Mouse (Mus musculus): ENCODE data around the gene L3mbtl4.
"Not testable (repeated sequence)": the region's sequence is repeated elsewhere in the genome, so short reads cannot be mapped to it uniquely, and the experiment has no call there.

The L3mbtl4 gene

DNA sequence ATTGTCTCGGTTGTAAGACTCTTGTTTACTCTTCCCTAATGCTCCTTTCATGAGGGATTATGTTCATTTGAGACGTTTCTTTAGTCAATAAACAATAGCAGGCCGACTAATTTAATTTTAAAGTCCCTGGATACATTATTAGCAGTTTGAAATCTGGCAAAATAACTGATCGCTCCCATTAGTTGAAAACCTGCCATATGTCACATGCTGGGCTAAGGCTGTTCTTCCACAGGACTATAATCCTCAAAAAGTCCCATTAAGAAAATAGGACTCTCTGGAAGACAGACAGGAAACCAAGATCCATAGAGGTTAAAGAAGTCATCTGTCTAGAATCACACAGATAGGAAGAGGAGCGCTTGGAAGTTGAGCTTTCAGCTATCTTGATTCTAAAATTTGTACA lies 114.9 kb downstream of the L3mbtl4 start:
- no peak for DNase-seq (ENCODE audit: low read depth, low spot score)

DNA sequence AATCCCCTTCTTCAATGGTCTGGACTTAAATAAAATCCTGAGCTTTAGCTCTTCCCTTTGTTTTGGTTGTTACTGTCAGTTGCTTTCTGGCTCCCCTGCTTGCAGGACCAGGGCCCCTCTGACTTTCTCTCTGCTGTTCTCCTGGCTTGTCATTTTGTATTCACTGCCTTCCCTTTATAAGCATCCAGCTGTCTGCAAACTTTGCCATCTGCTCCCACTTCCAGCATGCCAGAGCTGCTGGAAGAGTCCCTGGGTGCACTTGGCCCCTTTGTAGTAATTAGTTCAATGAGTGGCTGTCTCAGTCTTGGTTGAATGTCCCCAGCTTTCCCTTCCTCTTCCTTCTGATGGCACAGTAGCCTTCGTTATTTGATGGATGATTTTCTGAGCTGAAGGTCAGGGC lies 132.4 kb downstream of the L3mbtl4 start:
- no peak for DNase-seq (ENCODE audit: low read depth, low spot score)

DNA sequence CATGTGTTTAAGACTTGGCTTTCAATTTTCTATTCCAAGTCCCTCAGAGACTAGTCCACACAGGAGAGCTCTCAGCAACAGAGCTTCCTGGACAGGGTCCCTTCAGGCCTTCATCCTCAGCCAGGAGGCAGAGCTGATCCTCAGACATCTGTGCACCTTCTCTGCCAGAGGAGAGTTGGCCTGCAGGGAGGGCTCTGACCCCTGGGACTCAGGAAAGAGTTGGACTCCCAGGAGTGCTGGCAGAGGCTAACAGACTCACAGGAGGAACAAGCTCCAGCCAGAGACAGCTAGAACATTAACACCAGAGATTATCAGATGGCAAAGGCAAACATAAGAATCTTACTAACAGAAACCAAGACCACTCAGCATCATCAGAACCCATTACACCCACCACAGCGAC lies 133.5 kb downstream of the L3mbtl4 start:
- DNase-seq (ENCODE audit: low read depth, low spot score), result not testable (repeated sequence)

DNA sequence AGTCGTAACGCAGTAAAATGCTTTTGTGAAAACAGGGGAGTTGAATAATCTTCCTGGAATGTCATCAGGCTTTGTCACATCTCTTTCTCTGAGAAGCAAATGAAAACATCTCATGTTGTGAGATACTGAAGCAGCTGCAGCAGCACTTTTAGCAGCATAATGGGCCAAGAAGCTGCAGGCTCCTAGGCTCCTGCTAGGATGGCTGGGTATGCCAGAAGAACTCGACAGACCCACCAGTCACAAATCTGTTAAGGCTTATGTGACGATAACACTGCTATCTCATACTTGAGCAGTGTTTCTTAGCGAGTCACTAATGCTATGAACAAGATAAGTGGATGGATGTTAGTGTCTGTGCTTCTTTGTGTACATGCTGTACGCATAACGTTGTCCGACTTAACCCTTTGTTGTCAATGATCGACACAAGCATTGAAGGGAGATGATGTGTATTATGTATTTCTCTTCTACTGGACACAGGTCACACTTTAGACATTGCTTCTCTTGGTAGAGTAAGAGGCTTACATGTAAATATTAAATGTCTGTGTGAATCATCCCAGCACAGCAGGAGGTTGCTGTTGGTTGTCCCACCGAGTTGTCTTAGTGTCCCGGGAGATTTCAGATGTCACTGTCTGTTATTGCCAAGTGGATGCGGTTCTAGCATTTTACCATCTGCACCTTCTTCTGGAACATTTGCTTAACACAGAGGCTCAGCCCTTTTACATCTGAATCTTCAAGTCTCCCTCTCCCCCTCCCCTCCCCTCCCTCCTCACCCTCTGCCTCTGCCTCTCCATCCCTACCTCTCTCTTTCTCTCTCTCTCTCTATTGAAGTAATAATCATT lies 149.3 kb downstream of the L3mbtl4 start:
- DNase-seq (ENCODE audit: low read depth, low spot score), result no peak

DNA sequence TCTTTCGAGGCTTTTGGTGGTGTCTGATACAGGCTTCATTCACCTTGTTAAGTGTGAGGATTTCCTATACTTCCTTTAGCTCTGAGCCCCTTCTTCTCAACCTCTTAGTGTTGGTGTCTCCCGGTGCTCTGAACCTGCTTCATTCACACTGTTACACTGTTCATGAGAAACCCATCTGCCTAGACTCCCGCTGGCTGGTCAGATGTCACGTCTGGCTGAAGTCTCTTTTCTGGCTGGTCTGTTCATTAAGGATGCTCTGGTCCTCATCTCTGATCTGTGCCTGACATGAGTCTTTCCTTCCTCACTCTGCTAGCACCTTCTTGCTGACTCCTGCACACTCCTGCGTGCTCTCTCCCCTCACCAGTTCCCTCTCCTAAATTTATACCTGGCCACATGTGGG lies 160.0 kb downstream of the L3mbtl4 start:
- DNase-seq (ENCODE audit: low read depth, low spot score), result no peak

DNA sequence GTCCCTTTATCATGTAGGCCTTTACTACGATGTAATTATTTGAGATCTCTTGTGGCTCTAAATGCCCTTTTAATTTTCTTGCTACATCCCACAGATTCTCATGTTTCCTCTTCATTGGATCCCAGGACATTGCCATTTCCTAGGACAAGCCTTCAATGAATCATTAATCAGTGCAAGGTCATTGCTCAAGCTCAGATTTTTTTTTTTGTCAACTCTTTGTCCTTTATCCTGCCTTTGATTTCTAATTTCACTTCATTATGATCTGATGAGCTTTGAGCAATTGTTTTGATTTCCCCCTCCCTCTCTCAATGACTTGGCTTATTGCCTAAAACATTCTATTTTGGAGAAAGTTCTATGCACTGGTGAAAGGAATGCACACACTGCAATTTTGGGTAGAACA lies 177.3 kb downstream of the L3mbtl4 start:
- DNase-seq (ENCODE audit: low read depth, low spot score), result no peak

DNA sequence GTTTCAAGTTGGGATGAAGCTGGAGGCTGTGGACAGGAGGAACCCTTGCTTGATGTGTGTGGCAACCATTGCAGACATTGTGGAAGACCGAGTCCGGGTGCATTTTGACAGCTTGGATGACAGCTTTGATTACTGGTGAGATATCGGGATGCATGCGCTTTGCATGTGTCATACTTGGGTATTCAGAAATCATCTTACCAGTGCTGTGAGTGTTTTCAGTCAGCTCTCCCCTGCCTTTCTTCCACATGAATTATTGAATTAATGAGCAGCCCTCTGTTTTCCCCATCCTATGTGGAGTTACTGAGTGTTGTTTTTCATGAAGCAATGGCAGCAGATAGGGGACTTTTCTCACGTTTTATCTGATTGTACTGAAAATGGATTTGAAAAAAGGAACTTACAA lies 187.9 kb downstream of the L3mbtl4 start:
- no peak for DNase-seq (ENCODE audit: low read depth, low spot score)

DNA sequence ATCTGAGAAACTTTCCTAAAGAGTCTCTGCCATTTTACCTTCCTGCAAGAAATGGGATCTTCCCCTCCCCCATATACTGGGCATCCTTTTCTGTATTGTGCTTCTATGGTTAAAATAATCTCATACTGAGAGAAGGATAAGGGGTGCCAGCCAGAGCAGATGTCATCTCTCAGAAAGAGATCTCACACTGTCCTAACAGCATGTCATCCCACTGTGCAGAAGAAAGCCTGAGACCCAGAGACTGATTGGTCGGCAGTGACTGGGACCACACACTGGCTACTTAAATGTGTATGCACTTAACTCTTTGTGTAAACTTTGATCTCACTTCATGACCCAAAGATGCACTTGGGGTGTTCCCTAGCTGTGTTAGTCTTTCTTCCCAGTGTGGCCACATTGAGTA lies 193.7 kb downstream of the L3mbtl4 start:
- no peak for DNase-seq (ENCODE audit: low read depth, low spot score)

DNA sequence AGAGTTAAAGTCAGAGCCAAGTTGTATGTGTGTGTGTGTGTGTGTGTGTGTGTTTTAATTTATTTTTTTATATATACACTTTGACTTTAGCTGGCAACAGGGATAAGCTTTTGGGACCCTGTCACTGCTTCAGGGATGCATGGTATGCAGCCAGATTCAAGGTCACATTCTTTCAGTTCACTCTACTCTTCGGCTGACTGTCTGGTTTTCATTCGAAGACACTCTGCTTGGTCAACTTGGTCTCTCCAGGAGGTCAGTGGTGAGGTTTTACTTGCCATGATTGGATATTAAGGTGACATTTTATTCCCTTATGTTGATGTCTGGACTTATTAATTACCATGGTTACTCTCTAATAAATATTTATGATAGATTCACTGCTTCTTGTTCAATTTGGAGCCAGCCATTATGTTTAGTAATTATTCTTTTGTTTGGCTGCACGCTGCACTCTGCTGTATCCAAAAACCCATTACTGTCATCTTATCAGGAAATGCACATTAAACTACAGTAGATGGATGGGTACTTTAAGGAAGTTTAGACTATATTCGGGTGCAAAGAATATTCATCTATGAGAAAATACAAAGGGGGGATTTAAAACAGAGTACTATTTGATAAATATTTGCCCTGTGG lies 216.6 kb downstream of the L3mbtl4 start:
- no peak for DNase-seq (ENCODE audit: low read depth, low spot score)

DNA sequence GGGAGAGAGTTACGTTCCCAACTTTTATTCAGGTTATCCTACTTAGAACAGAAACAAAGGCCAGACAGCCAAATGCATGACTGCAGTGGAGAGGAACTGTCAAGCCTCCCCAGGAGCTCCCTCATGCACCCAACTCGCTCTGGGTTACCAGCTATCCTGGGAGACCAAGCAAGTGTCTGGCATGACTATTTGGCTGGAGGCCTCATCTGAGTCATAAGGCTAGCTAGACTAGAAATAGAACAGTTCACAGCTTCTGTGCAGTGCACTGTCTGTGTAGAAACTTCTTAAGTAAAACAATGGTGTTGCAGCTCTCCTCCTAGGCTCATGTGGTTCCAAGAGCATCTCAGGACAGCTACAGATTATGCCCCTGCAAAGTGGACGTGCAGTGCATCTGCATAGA lies 218.6 kb downstream of the L3mbtl4 start:
- DNase-seq (ENCODE audit: low read depth, low spot score), result no peak

DNA sequence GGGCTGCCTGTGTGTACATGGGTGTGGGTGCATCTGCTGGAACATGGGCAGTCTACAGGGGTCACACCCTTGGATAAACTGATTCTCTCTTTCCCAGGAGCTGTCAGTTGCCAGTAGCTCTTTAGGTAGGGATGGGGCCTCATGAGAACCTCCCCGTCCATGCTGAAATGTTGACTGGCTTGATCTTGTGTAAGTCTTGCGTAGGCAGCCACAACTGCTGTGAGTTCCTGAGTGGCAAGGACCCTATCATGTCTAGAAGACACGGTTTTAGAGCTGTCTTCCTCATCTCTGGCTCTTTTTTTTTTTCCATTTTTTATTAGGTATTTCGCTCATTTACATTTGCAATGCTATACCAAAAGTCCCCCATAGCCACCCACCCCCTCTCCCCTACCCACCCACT lies 229.4 kb downstream of the L3mbtl4 start:
- not testable (repeated sequence) for DNase-seq (ENCODE audit: low read depth, low spot score)

DNA sequence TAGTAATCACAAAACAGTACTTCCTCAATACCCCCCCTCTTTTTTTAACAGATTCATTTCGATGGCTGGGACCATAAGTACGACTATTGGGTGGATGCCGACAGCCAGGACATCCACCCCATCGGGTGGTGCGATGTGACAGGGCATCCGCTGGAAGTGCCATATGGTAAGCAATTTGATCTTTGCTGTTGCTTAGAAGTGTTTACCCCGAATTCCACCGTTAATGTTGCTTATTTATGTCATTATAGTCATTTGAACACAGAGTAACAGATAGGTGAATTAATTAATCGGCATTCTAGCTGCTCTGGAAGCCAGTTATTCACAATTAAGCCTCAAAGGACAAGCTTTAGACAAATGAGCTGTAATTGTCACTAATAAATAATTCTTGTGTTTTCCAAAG lies 286.1 kb downstream of the L3mbtl4 start:
- no peak for DNase-seq (ENCODE audit: low read depth, low spot score)

DNA sequence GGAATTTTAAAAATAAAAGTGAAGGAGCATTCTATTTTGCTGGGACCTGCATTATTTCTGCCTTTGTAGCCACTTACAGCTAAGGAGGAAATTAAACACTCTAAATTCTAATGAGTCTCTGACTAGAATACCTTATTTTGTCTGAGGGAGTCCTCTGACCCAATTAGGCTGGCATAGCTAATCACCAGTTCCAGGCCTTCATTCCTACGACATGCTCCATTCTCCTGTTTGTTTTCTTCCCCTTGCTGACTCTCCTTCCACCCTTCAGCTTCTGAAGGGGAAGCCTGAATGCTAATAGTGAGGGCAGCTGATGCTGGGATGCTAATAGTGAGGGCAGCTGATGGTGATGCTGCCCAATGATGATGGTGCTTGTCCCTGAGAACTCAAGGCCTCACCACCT lies 286.7 kb downstream of the L3mbtl4 start:
- DNase-seq (ENCODE audit: low read depth, low spot score), result no peak

DNA sequence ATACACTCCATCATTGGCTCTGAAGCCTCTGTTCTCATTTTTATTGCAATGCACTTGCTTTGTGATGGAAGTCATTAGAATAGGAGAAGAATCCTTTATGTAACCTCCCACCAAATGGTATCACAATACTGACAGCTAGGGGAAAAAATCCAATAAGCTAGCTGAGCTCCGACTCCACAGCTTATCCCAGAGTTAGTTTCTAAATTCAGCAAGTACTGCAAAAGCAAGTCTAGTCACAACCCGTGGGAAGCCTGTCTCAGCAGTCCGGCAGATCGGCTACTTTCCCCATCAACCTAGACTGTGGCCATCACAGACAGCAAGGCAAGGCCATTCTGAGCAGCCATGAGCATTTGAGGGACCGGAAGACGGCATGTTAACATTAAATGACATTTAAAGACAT lies 298.2 kb downstream of the L3mbtl4 start:
- DNase-seq (ENCODE audit: low read depth, low spot score), result no peak

DNA sequence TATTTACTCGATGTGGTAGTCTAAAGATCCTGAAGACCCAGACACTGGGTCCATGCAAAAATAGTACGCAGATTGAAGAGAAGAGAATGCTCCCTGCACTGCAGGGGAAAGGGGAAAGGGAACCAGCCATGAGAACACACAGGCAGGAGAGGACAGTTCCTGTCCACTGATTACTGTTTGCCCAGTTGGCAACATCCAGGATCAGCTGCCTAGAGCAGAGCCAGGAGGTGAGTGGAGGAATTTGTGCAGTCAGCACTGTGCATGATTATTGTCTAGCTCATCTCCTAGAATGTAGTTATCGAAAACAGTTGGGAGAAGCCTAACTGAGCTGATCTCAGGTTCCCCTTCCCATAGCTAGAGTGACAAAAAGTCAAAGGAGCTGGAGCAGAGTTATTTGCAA lies 311.6 kb downstream of the L3mbtl4 start:
- DNase-seq (ENCODE audit: low read depth, low spot score), result no peak

DNA sequence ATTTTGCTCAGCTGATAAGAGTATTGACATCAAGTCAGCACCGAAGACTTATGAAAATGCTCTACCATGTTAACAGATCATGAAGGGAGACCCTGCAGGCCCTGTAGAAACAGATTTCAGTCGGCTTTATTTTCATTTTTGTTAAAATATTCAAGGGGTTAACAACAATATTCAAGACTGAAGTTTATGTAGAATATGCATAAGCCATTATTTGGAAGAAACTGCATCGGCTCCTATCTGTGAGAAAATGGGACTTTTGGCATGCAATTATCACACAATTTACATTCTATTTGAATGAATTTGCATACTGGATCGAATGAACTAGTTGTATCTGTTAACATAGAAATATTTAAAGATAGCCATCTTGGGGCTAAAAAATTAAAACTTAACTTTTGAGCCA lies 318.0 kb downstream of the L3mbtl4 start:
- no peak for DNase-seq (ENCODE audit: low read depth, low spot score)

DNA sequence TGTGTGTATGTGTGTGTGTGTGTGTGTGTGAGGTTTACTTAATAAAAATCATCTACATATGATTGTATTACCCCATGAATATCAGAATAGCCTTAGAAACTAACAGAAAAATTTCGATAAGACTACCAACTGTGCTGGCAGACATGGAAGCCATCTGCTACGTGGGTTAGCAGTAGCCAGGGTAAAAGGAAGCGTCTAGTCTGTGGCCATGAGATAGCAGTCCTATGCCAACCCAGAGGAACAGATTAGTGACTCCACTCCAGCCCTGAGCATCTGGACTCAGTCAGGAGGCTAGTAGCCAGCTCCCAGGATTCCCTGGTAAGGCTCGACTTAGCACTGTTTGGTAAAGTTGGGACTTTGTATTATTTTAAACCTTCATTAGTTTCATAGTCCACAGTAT lies 329.1 kb downstream of the L3mbtl4 start:
- no peak for DNase-seq (ENCODE audit: low read depth, low spot score)

DNA sequence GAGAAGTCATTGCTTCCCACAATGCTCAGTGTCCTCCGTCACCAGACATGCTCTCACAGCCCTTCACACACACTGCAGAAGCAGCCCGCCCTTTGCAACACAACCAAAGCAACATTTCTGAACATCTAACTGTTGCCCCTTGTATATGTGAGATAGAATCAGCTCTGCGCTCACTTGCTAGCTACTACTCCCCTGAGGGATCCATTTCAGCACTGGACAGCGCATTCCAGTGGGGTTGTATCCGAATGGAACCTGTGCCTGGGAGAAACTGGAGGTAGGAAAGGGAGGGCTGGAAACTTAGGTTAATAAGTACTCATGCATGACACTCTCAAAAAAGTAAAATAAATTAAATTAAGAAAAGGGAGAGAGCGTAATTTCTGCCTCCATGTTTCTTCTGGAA lies 334.1 kb downstream of the L3mbtl4 start:
- no peak for DNase-seq (ENCODE audit: low read depth, low spot score)

DNA sequence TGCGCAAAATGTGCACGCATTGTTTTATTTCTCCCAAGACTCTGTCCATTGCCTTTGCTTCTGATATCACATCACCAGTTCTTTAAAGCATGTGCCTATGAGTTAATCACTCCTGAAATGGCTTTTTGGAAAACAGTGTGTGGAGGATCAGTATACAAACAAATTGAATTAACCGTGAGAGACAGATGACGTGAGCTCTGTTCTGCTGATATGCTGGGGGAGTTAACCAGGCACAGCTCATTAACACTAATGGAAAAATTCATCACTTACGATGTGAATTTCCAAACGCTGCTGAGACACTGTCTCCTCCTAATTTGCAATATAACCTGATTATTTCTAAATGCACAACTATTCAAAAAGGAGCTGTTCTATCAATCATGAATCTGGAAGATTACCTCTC lies 337.6 kb downstream of the L3mbtl4 start:
- DNase-seq (ENCODE audit: low read depth, low spot score), result no peak

DNA sequence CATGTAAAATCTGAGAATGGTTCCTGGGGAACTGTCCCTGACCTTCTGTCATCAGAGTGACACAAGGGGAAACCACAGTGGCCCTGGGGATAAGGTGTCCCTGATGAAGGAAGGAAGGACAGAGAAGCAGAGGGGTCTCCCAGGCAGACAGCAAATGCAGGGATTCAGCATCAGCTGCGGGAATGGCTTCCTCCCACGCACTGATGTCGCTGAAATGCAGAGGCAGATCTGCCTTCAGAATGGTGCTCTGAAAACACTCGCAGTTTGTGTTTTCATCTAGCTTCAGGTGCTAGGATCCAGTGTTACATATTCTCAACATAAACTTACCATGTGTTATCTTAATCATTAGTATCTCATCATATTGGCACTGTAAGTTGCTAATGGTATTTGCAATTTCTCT lies 351.7 kb downstream of the L3mbtl4 start:
- no peak for DNase-seq (ENCODE audit: low read depth, low spot score)

DNA sequence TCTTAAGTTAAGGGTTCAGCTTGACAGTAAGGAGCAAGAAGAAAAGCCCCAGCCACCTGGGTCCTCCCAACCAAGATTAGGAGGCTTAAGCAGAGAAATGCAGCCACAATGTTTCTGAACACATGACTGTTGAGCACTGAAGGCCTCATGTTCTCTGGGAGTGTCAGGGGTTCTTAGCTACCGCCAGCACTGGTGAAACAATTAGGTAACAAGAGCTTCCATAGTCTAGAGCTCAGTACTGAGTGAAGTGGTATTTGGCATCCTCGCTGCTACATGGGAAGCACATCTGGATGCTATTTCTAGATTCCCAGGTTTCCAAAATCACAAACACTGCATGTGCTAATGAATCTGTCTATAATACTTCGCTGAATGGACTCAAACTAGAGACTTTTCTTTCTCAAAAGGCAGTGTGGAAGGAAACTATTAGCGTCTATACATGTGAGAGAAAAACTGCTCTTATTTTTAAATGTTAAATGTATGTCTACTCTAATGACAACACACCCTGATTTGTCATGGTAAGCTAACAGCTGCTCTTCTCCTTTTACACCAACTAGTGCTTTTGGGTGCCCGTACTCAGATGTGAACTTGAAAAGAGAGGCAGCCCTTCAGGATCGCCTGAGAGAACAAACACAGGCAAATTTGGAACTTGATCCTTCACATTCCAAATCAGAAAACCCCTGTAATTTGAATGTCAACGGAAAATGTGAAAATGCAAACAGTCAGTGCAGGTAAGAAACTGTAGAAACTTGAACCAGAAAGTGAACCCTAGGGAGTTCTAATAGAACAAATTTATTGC lies 356.2 kb downstream of the L3mbtl4 start:
- DNase-seq (ENCODE audit: low read depth, low spot score), result no peak

DNA sequence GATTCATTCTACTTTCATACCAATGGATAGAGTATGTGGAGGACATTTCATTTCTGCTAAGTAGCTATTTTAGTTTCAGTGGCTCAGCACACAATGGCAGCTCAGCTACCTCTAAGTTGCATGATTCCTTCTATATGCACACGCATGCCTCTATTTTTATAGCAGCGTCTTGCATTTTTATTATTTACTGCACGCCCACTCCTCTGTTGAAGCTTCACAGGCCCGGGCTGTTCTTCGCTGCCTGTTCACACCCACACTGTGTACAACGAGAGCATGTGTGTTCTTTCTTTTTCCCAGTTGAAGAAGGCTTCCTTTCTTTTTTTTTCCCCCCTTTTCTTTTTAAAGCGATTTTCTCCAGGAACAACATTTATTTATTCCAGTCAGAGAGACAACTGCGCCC lies 357.8 kb downstream of the L3mbtl4 start:
- no peak for DNase-seq (ENCODE audit: low read depth, low spot score)

DNA sequence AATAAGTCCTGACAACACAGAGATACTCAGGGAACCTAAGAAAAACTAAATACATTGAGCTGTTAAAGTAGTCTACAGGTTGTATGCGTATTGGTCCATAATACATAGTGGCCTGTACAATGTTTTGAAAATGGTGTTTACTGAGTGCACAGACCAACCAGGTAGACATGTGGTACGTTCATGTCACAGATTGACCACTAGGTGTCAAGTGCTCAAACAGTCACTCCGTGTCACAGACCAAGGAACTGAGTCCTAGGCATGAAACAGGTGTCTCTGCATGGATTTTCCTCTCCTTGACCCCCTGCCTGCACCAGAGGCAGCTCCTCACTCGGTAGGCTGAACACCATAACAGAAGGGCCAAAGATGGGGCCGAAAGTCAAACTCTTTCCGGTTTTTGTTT lies 366.6 kb downstream of the L3mbtl4 start:
- DNase-seq (ENCODE audit: low read depth, low spot score), result no peak
